Mouse (Mus musculus) embryonic facial prominence, embryonic 10.5 days (tissue): ENCODE data around the gene Tubgcp3. TPM values are rescaled to one million over a fixed set of nuclear protein-coding genes. Genes with fewer than 3 reads are reported as not detected.
"Not testable (repeated sequence)": the region's sequence is repeated elsewhere in the genome, so short reads cannot be mapped to it uniquely, and the experiment has no call there.

ENCODE experiments used
- DNase-seq: peaks from one replicate; pipeline ENCODE4 v3.0.0-alpha.2; 2017; ENCODE audit warnings: low spot score
- H3K27ac ChIP-seq: fragments of 300-500 bp; sonication (generic); replicated peaks from 2 replicates; pipeline ENCODE4 v1.5.1; 2016; ENCODE audit warnings: mild to moderate bottlenecking
- H3K27me3 ChIP-seq: fragments of 300-500 bp; sonication (generic); replicated peaks from 2 replicates; pipeline ENCODE4 v1.6.1; 2016; ENCODE audit warnings: low read depth, mild to moderate bottlenecking; ENCODE audit not compliant: poor library complexity, severe bottlenecking
- H3K36me3 ChIP-seq: fragments of 300-500 bp; sonication (generic); replicated peaks from 2 replicates; pipeline ENCODE4 v1.6.1; 2016; ENCODE audit warnings: mild to moderate bottlenecking, moderate library complexity
- H3K4me1 ChIP-seq: fragments of 300-500 bp; sonication (generic); 2 replicates; pipeline ENCODE4 v1.6.1; 2016
- H3K4me3 ChIP-seq: fragments of 300-500 bp; sonication (generic); 2 replicates; pipeline ENCODE4 v1.5.1; 2016; ENCODE audit warnings: mild to moderate bottlenecking, moderate library complexity
- H3K9me3 ChIP-seq: fragments of 300-500 bp; sonication (generic); 2 replicates; pipeline ENCODE4 v1.6.1; 2016; ENCODE audit warnings: mild to moderate bottlenecking
- WGBS: fragments of 180-500 bp; shearing (Covaris S2); methylation state at CpG from one replicate; pipeline ENCODE4 v1.1.7; 2016; 5-methylcytosine and 5-hydroxymethylcytosine counted together
- polyA plus RNA-seq: library from polyadenylated mRNA; unstranded; fragments of >200 nt; fragmentation: Nextera tagmentation; extraction: Ambion mirVana; gene quantifications from 2 replicates; pipeline ENCODE4 v1.2.1, GENCODE M21; 2016

The Tubgcp3 gene
- polyA plus RNA-seq, 1 experiment from 2014 or later: 56.3 TPM

- peaks cover 93% of the 10 kb centered on the region for H3K36me3 ChIP-seq
- no peak overlapping the region for H3K27ac ChIP-seq
- H3K27me3 ChIP-seq: no peaks in the 10 kb centered on the region
- H3K4me1 ChIP-seq: no peaks in the 10 kb centered on the region
- 40% methylated on average over 3 of the region's 3 CpGs for WGBS
- peak; percentile 51 for DNase-seq
- no peaks in the 10 kb centered on the region for H3K9me3 ChIP-seq
- no peak overlapping the region for H3K4me3 ChIP-seq
Observed at GRCm38 (mm10) chr8:12629079-12629478, 43.0 kb downstream of the Tubgcp3 start.

- DNase-seq: no peak
- Histone ChIP-seq H3K36me3 (peaks cover 94% of the 10 kb centered on the region), H3K27me3 (no peaks in the 10 kb centered on the region), H3K9me3 (0 out of 2 replicates have a peak, but pooled peaks cover 3% of the 10 kb centered on the region), H3K4me1 (no peaks in the 10 kb centered on the region), H3K27ac (no peak overlapping the region), H3K4me3 (no peak overlapping the region)
- 85% methylated on average over 5 of the region's 5 CpGs for WGBS
Observed at GRCm38 (mm10) chr8:12625890-12626289, 46.2 kb downstream of the Tubgcp3 start.

- no peak overlapping the region for H3K27ac ChIP-seq
- H3K4me3 ChIP-seq: no peak overlapping the region
- no peaks in the 10 kb centered on the region for H3K4me1 ChIP-seq
- H3K36me3 ChIP-seq: peaks cover 91% of the 10 kb centered on the region
- WGBS: 92% methylated on average over 18 of the region's 18 CpGs
- DNase-seq: no peak
- no peaks in the 10 kb centered on the region for H3K27me3 ChIP-seq
- 0 out of 2 replicates have a peak, but pooled peaks cover 3% of the 10 kb centered on the region for H3K9me3 ChIP-seq
Observed at GRCm38 (mm10) chr8:12621550-12622222, 50.4 kb downstream of the Tubgcp3 start.

- H3K9me3 ChIP-seq, DNase-seq, H3K27ac ChIP-seq, H3K27me3 ChIP-seq, H3K4me3 ChIP-seq, H3K4me1 ChIP-seq: not testable (repeated sequence)
- 87% methylated on average over 3 of the region's 3 CpGs for WGBS
- H3K36me3 ChIP-seq: peaks cover 81% of the 10 kb centered on the region
Observed at GRCm38 (mm10) chr8:12617369-12617768, 54.7 kb downstream of the Tubgcp3 start.

GRCm38 (mm10) chr8:12613201-12613600 is 58.8 kb downstream of the Tubgcp3 start:
- H3K4me1 ChIP-seq: 0 out of 2 replicates have a peak, but pooled peaks cover 4% of the 10 kb centered on the region
- no peak overlapping the region for H3K4me3 ChIP-seq
- H3K27ac ChIP-seq: no peak overlapping the region
- H3K9me3 ChIP-seq: no peaks in the 10 kb centered on the region
- DNase-seq: no peak
- no peaks in the 10 kb centered on the region for H3K27me3 ChIP-seq
- WGBS: 85% methylated on average over 7 of the region's 7 CpGs
- peaks cover 47% of the 10 kb centered on the region for H3K36me3 ChIP-seq

GRCm38 (mm10) chr8:12609752-12610449 is 62.1 kb downstream of the Tubgcp3 start:
- Histone ChIP-seq H3K4me1 (0 out of 2 replicates have a peak, but pooled peaks cover 4% of the 10 kb centered on the region), H3K27ac (no peak overlapping the region), H3K27me3 (0 out of 2 replicates have a peak, but pooled peaks cover 5% of the 10 kb centered on the region), H3K36me3 (peaks cover 17% of the 10 kb centered on the region), H3K9me3 (no peaks in the 10 kb centered on the region), H3K4me3 (no peak overlapping the region)
- DNase-seq: no peak
- WGBS: 76% methylated on average over 12 of the region's 12 CpGs

- Histone ChIP-seq H3K4me3 (no peak overlapping the region), H3K27me3 (peaks cover 10% of the 10 kb centered on the region; the same call in 1 of the 2 replicates), H3K36me3 (peaks cover 7% of the 10 kb centered on the region), H3K9me3 (no peaks in the 10 kb centered on the region), H3K4me1 (0 out of 2 replicates have a peak, but pooled peaks cover 4% of the 10 kb centered on the region), H3K27ac (no peak overlapping the region)
- WGBS: 81% methylated on average over 10 of the region's 10 CpGs
- no peak for DNase-seq
Observed at GRCm38 (mm10) chr8:12608810-12609209, 63.2 kb downstream of the Tubgcp3 start.

GRCm38 (mm10) chr8:12607223-12607622 is 64.8 kb downstream of the Tubgcp3 start:
- Histone ChIP-seq H3K27me3 (peaks cover 10% of the 10 kb centered on the region; the same call in 1 of the 2 replicates), H3K27ac (no peak overlapping the region), H3K4me3 (no peak overlapping the region), H3K4me1 (0 out of 2 replicates have a peak, but pooled peaks cover 4% of the 10 kb centered on the region), H3K9me3 (no peaks in the 10 kb centered on the region), H3K36me3 (no peaks in the 10 kb centered on the region)
- DNase-seq: peak; percentile 84
- 17% methylated on average over 6 of the region's 6 CpGs for WGBS

- no peaks in the 10 kb centered on the region; the same call in 1 of the 2 replicates for H3K27me3 ChIP-seq
- no peak overlapping the region for H3K27ac ChIP-seq
- no peak for DNase-seq
- H3K4me3 ChIP-seq: no peak overlapping the region
- H3K4me1 ChIP-seq: no peaks in the 10 kb centered on the region
- WGBS: 91% methylated on average over 5 of the region's 5 CpGs
- H3K36me3 ChIP-seq: no peaks in the 10 kb centered on the region
- H3K9me3 ChIP-seq: no peaks in the 10 kb centered on the region
Observed at GRCm38 (mm10) chr8:12583785-12584184, 88.3 kb downstream of the Tubgcp3 start.

GRCm38 (mm10) chr8:12579339-12579999 is 92.6 kb downstream of the Tubgcp3 start:
- not testable (repeated sequence) for H3K4me3 ChIP-seq, H3K36me3 ChIP-seq, H3K4me1 ChIP-seq, DNase-seq, H3K9me3 ChIP-seq, H3K27ac ChIP-seq
- WGBS: 87% methylated on average over 19 of the region's 19 CpGs
- H3K27me3 ChIP-seq: peaks cover 14% of the 10 kb centered on the region

- Histone ChIP-seq H3K4me3 (no peak overlapping the region), H3K36me3 (no peaks in the 10 kb centered on the region), H3K9me3 (no peaks in the 10 kb centered on the region), H3K27ac (no peak overlapping the region), H3K27me3 (peaks cover 35% of the 10 kb centered on the region), H3K4me1 (0 out of 2 replicates have a peak, but pooled peaks cover 3% of the 10 kb centered on the region)
- DNase-seq: no peak
- 54% methylated on average over 6 of the region's 6 CpGs for WGBS
Observed at GRCm38 (mm10) chr8:12576739-12577138, 95.3 kb downstream of the Tubgcp3 start.

- Histone ChIP-seq H3K27ac (no peak overlapping the region), H3K36me3 (no peaks in the 10 kb centered on the region), H3K9me3 (no peaks in the 10 kb centered on the region), H3K4me3 (no peak overlapping the region), H3K27me3 (peaks cover 35% of the 10 kb centered on the region), H3K4me1 (0 out of 2 replicates have a peak, but pooled peaks cover 3% of the 10 kb centered on the region)
- WGBS: 71% methylated on average over 5 of the region's 5 CpGs
- no peak for DNase-seq
Observed at GRCm38 (mm10) chr8:12576003-12576402, 96.0 kb downstream of the Tubgcp3 start.
